Mouse (Mus musculus): Measurements from ENCODE around the gene Slc26a9.

Slc26a9 gene

DNA sequence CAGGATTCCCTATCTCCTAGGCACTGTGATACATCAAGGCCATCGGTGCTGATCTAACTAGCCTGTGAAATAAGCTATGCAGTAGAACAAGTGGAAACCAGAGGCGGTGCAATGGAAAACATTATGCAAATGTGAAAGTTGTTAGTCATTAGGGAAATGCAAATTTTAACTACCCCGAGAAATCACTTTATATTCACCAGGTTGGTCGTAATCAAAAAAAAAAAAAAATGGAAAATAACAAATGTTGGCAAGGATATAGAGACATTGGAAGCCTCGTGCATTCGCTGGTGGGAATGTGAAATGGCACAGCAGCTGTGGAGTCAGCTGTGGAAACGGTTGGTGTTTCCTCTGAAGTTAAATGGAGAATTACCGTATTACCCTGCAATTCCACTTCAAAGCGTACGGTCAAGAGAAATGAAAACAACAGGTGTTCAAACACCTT is 77.1 kb downstream of the Slc26a9 start:
- no peak for DNase-seq (ENCODE audit: inconsistent age in 2 of 2, low spot score in 1 of 2)

Data from adrenal gland, adult (tissue).